Mouse (Mus musculus) liver, adult 2 months (tissue): ENCODE measurements around the gene Lmo7. TPM values are rescaled to one million over a fixed set of nuclear protein-coding genes. Genes with fewer than 3 reads are reported as not detected.

ENCODE experiments used
- DNase-seq: peaks from one replicate; pipeline ENCODE4 v3.0.0-alpha.2; 2011; ENCODE audit warnings: low read depth, low spot score; ENCODE audit errors: extremely low read depth
- H3K27ac ChIP-seq: fragments of 200-500 bp; replicated peaks from 2 replicates; pipeline ENCODE4 v1.5.1; 2012; ENCODE audit warnings: low read depth, mild to moderate bottlenecking, control low read depth, inconsistent platforms, low read length; ENCODE audit not compliant: insufficient read depth
- H3K27me3 ChIP-seq: fragments of 200-500 bp; 2 replicates; pipeline ENCODE4 v1.6.1; 2012; ENCODE audit warnings: mild to moderate bottlenecking, moderate library complexity, low read length, inconsistent platforms; ENCODE audit not compliant: control insufficient read depth, insufficient read depth
- H3K36me3 ChIP-seq: fragments of 200-500 bp; 2 replicates; pipeline ENCODE4 v1.6.1; 2012; ENCODE audit warnings: low read length, inconsistent platforms; ENCODE audit not compliant: control insufficient read depth, insufficient read depth
- H3K4me1 ChIP-seq: fragments of 200-500 bp; 2 replicates; pipeline ENCODE4 v1.6.1; 2011; ENCODE audit warnings: low read length; ENCODE audit not compliant: control insufficient read depth, insufficient read depth
- H3K4me3 ChIP-seq: fragments of 200-500 bp; 2 replicates; pipeline ENCODE4 v1.5.1; 2011; ENCODE audit warnings: low read depth, mild to moderate bottlenecking, control low read depth, low read length, moderate library complexity; ENCODE audit not compliant: insufficient read depth
- H3K79me2 ChIP-seq: fragments of 200-500 bp; 2 replicates; pipeline ENCODE4 v1.6.1; 2012; ENCODE audit warnings: inconsistent platforms, mild to moderate bottlenecking, low read length, moderate library complexity; ENCODE audit not compliant: control insufficient read depth, insufficient read depth
- H3K9ac ChIP-seq: fragments of 200-500 bp; 2 replicates; pipeline ENCODE4 v1.6.1; 2012; ENCODE audit warnings: low read depth, mild to moderate bottlenecking, control low read depth, inconsistent platforms, low read length
- CTCF ChIP-seq: fragments of 200-500 bp; IDR thresholded peaks from 2 replicates; pipeline ENCODE4 v1.5.1; 2011; ENCODE audit warnings: low read depth, low read length, control low read depth
- POLR2A ChIP-seq: fragments of 200-500 bp; IDR thresholded peaks from 2 replicates; pipeline ENCODE4 v1.6.1; 2011; ENCODE audit warnings: low read length, control low read depth; ENCODE audit not compliant: insufficient read depth; ENCODE audit errors: extremely low read depth
- WGBS: fragments of 180-500 bp; shearing (Covaris S2); methylation state at CpG from one replicate; pipeline ENCODE4 v1.1.7; 2018; 5-methylcytosine and 5-hydroxymethylcytosine counted together
- polyA plus RNA-seq: library from polyadenylated mRNA; depleted of rRNA; stranded (reverse); fragments of >200 nt; gene quantifications from 2 replicates; pipeline ENCODE4 v1.2.3, GENCODE M21; 2012
- total RNA-seq: library from RNA; depleted of rRNA; stranded (reverse); fragments of >200 nt; gene quantifications from 2 replicates; pipeline ENCODE4 v1.2.3, GENCODE M21; 2014

Gene Lmo7
- total and polyA plus RNA-seq, 2 experiments, result 7.1 to 30.0 TPM

DNA sequence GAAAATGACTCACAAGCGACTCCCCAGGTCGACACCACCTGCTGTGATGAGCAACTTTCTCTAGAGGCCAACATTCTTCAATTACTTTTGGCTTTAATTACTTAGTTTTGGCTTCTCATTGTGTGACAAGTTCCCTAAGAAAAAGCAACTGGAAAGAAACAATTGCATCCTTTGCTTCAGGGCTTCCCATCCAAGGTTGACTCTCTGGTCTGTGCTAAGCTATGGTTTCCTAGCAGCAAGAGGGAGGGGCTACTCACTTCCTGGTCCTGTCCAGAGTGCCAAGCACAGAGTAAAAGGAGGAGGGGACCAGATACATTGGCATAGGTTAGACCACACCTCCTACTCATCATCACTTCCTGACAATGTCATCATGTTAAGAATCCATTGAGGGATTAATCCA is 69.0 kb downstream of the Lmo7 start:
- WGBS, result 96% methylated on average over 2 of the region's 2 CpGs
- H3K4me3 ChIP-seq, result no peak overlapping the region
- H3K27ac ChIP-seq, result no peak overlapping the region
- H3K27me3 ChIP-seq, result no peaks in the 10 kb centered on the region
- no peaks in the 10 kb centered on the region for H3K36me3 ChIP-seq
- TF ChIP-seq POLR2A (no peak), CTCF (no peak)
- DNase-seq, result no peak
- no peaks in the 10 kb centered on the region for H3K4me1 ChIP-seq
- H3K9ac ChIP-seq, result no peak overlapping the region
- no peaks in the 10 kb centered on the region for H3K79me2 ChIP-seq

DNA sequence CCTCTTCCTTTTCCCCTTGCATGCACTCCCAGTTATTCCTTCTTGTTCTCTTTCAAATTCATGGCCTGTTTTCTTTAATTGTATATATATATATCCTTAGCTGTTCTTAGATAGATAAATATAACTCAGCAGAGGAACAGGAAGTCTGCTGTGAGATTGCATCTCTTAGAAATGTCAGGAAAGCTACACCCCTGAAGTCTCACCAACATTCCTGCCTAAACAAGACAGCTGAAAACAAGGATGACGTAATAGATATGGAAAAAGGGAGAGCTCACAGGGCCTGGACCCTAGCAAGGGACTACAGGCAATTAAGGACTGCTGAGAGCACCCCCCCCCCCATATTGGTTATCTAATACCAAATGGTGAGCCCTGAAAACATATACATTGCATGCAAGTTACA is 71.9 kb downstream of the Lmo7 start:
- Histone ChIP-seq H3K4me3 (no peak overlapping the region), H3K27me3 (no peaks in the 10 kb centered on the region), H3K79me2 (no peaks in the 10 kb centered on the region), H3K4me1 (no peaks in the 10 kb centered on the region), H3K9ac (no peak overlapping the region), H3K27ac (no peak overlapping the region), H3K36me3 (no peaks in the 10 kb centered on the region)
- no peak for DNase-seq
- 72% methylated on average over 1 of the region's 1 CpGs for WGBS
- TF ChIP-seq POLR2A (no peak), CTCF (no peak)

DNA sequence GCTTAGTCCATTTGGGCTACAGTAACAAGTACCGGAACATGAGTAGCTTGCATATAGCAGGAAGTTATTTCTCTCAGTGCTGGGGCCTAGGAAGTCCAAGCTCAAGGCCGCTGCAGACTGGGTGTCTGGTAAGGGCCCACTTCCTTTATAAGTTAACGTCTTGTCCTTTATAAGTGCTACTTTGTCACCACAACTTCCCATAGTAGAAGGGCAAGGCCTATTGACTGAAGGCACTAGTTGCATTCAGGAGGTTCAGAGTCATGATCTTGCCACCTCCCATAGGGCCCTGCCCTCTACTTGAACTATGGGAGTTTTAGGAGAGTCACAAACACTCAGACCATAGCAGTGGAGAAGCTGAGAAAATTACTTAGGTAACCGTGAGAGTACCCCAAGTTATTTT is 74.4 kb downstream of the Lmo7 start:
- DNase-seq, result no peak
- WGBS, result 76% methylated on average over 4 of the region's 4 CpGs
- no peaks in the 10 kb centered on the region for H3K79me2 ChIP-seq
- H3K27me3 ChIP-seq, result no peaks in the 10 kb centered on the region
- no peaks in the 10 kb centered on the region for H3K4me1 ChIP-seq
- TF ChIP-seq CTCF, result no peak
- no peak for TF ChIP-seq POLR2A
- H3K9ac ChIP-seq, result no peak overlapping the region
- H3K36me3 ChIP-seq, result no peaks in the 10 kb centered on the region
- H3K27ac ChIP-seq, result no peak overlapping the region
- no peak overlapping the region for H3K4me3 ChIP-seq

DNA sequence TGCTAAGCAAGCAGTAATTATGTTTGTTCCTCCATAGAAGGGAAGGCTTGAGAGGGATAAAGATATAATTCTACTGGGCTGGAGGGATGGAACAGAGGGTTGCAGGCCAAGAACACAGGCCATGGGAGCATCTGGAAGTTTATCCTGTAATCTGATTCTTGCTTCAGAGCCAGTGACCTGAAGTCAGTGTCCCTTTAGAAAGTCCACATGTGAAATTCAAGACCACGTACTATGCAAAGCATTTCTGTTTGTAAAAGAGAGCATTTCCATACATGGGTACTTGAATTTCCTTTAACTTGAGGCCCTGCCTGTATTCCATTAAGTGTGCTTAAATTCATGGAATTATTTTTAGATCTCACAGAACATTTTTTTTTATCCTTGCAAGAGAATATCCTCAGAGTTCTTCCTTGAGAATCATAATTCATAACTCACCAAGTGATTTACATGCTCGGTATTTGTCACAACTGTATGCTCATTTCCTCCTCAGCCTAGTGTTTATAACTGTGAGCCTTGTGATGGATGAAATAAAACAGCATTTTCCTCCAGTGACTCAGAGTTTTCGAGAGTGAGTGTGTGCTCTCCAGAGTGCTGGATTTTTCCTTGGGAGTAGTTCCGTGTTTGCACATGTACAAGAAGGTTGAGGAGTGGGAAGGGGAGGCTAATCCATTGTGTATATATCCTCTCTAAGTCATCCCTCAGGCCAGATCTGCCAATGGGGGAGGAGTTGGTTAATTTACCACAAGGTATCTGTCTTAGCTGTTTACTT is 75.0 kb downstream of the Lmo7 start:
- TF ChIP-seq CTCF, result no peak
- TF ChIP-seq POLR2A, result no peak
- Histone ChIP-seq H3K36me3 (no peaks in the 10 kb centered on the region), H3K79me2 (no peaks in the 10 kb centered on the region), H3K27ac (no peak overlapping the region), H3K9ac (no peak overlapping the region), H3K4me1 (no peaks in the 10 kb centered on the region), H3K27me3 (no peaks in the 10 kb centered on the region), H3K4me3 (no peak overlapping the region)
- no peak for DNase-seq
- 70% methylated on average over 4 of the region's 4 CpGs for WGBS

DNA sequence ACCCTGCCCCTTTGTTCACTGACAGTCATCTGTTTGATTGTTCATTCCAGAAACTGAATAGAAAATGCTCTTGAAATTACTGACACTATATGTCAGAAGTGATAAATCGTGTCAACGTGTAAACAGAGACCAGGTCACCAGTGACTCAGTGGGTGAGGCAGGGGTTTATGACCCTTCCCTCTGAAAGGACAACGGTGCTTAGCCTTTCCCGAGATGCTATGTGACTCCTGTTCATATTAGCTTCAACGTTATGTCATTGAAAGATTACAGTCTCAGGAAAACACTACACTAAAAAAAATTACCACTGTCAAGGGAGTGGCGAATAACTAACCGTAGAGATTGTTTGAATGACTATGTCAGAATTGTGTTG is 75.6 kb downstream of the Lmo7 start:
- no peak for TF ChIP-seq CTCF
- no peak for TF ChIP-seq POLR2A
- Histone ChIP-seq H3K4me3 (no peak overlapping the region), H3K79me2 (no peaks in the 10 kb centered on the region), H3K27ac (no peak overlapping the region), H3K9ac (no peak overlapping the region), H3K36me3 (no peaks in the 10 kb centered on the region), H3K27me3 (no peaks in the 10 kb centered on the region), H3K4me1 (no peaks in the 10 kb centered on the region)
- DNase-seq, result no peak
- 64% methylated on average over 7 of the region's 7 CpGs for WGBS

DNA sequence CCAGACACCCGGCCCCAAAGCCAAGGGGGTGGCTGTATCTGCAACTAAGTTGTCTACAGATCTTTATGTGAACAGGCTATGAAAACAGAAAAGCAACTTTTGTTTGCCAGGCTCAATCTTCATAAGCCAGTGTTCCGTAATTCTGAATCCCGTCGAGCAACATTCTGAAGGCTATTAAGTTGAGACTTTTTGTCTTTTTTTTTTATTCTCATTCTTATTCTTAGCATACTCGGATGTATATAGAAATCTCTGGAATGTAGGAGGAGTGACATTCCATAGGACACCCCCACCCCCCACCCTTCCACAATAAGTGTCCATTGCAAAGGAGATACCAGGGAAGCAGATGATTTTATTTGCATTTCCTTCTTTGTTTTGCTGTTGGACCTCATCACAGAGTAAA is 76.3 kb downstream of the Lmo7 start:
- no peak for DNase-seq
- Histone ChIP-seq H3K4me1 (no peaks in the 10 kb centered on the region), H3K27ac (no peak overlapping the region), H3K4me3 (no peak overlapping the region), H3K79me2 (no peaks in the 10 kb centered on the region), H3K36me3 (no peaks in the 10 kb centered on the region), H3K9ac (no peak overlapping the region), H3K27me3 (no peaks in the 10 kb centered on the region)
- WGBS, result 78% methylated on average over 5 of the region's 5 CpGs
- TF ChIP-seq CTCF, result no peak
- no peak for TF ChIP-seq POLR2A
